Mouse (Mus musculus): ENCODE measurements at regions not wholly inside any gene's neighbourhood (a gene's known extent, or its start where the extent isn't known, plus 50 kb on each side); places are given as distances from the start of the nearest gene placed in this dataset.

DNA sequence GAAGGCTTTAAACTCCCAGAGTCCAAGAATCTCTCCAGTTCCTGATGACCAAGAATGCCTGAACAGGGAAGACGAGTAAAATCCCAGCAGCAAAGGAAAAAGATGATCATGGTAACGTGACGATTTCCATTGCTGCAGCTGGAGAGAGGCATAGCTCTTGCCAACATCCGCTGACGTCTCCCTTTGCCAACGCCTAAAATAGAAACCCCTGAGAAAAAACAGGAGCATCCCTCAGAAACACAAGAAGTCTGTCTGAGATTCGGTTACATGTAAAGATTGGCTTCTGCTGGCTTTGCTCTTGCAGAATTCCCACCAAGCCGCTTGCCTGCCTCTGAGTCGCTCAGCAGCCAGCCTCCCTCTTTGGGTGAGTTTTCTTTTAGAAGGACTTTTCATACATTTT lies 290.3 kb upstream of the Nt5c1b start:
- no peak for TF ChIP-seq POLR2A (IDR thresholded peaks at IDR 0.05; ENCODE audit: borderline replicate concordance, extremely low read depth, insufficient read depth, insufficient read length, poor library complexity, severe bottlenecking)
- no peak for TF ChIP-seq CTCF (IDR thresholded peaks at IDR 0.05; ENCODE audit: borderline replicate concordance, extremely low read depth, insufficient read depth, insufficient read length)
